Mouse (Mus musculus): ENCODE measurements around the gene Armc2.

DNA sequence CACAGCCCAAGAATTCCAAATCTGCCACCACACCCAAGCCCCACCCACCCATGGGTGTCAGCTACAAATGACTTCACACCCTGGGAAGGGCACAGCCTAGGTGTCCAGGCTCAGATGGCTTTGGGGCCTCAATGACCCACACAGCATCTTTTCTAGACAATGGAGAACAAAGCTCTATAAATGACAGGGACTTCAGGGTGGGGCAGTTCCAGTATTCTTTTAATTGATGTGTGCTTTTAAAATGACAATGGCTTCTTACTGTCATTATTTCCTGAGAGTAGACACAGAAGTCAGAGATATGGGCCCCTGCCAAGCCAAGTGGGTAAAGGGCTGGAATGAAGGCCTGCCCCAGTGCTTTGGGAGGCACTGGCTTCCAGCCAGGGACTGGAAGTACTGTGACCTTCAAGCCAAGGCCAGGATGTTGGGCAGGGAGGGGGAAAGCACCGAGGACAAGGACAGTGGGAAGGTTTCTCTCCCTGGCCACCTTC, 20.5 kb downstream of the Armc2 start:
- TF ChIP-seq CTCF (IDR thresholded peaks at IDR 0.05; ENCODE audit: low read depth) (no peak), EP300 (IDR thresholded peaks at IDR 0.05; ENCODE audit: low read depth) (no peak; the same call in 1 of the 2 replicates)
